Mouse (Mus musculus): ENCODE results near the gene Defb36.

- no peak for TF ChIP-seq CTCF (IDR thresholded peaks at IDR 0.05; ENCODE audit: borderline replicate concordance, insufficient read depth, low read depth, low read length)
- no peak for TF ChIP-seq POLR2A (IDR thresholded peaks at IDR 0.05; ENCODE audit: borderline replicate concordance, insufficient read depth, low read length)
These were observed 8.1 kb downstream of the Defb36 start for GRCm38 (mm10) chr2:152612193-152612592.

Measured in cerebellum, adult 2 months (tissue).